Mouse (Mus musculus): ENCODE measurements around the gene Otof. TPM values are rescaled to one million over a fixed set of nuclear protein-coding genes. Genes with fewer than 3 reads are reported as not detected.

The Otof gene
- total RNA-seq, 4 experiments from 2014 or later: 0.12 to 1.1 (median 0.38) TPM; not detected in 1

- DNase-seq: no peak
These were observed 119.9 kb downstream of the Otof start for GRCm38 (mm10) chr5:30341601-30342365.

GRCm38 (mm10) chr5:30340815-30341214 is 120.9 kb downstream of the Otof start:
- no peak for DNase-seq

Other genes starting within 250 kb of the Otof start
- 10 to 100 TPM; 15.1 to 24.5 (median 20.4) TPM for gene Selenoi, start 229.4 kb downstream of the Otof start, total RNA-seq (2022)
- gene Drc1, start 180.5 kb downstream of the Otof start, total RNA-seq (2022): 1 to 10 TPM in 3 of 4 experiments, under 1 TPM in 1; 0.59 to 2.1 (median 1.1) TPM
- not detected for gene 1700001C02Rik, start 4.1 kb upstream of the Otof start, total RNA-seq (2022)
- gene Cib4, start 83.9 kb upstream of the Otof start, total RNA-seq (2022): 1 to 10 TPM; 1.9 to 6.7 (median 3.7) TPM
- 1,000 to 10,000 TPM; 1,385 to 1,638 (median 1,575) TPM for gene Kcnk3, start 126.2 kb upstream of the Otof start, total RNA-seq (2022)
- 10 to 100 TPM; 39.8 to 60.3 (median 49.4) TPM for gene Slc35f6, start 186.0 kb upstream of the Otof start, total RNA-seq (2022)
- gene Cenpa, start 204.8 kb upstream of the Otof start, total RNA-seq (2022): 10 to 100 TPM in 2 of 4 experiments, 1 to 10 TPM in 2; 4.3 to 11.4 (median 8.5) TPM
- 1 to 10 TPM; 1.5 to 4.0 (median 2.7) TPM for gene Dpysl5, start 249.6 kb upstream of the Otof start, total RNA-seq (2022)

Data from adrenal gland, adult 8-10 months (tissue).